Mouse (Mus musculus) thymus, postnatal 36 days (tissue): ENCODE measurements around the gene Pstk.
"Not testable (repeated sequence)": the region's sequence is repeated elsewhere in the genome, so short reads cannot be mapped to it uniquely, and the experiment has no call there.

ENCODE experiments used
- DNase-seq, 2 experiments: peaks; one replicate each; pipeline ENCODE4 v3.0.0; 2022; ENCODE audit warnings: mixed read lengths in 2 of 2

The Pstk gene

GRCm38 (mm10) chr7:131370648-131371469 is at the start of gene Pstk:
TSS of gene Pstk (plus strand) at chr7:131371141.
- DNase-seq = peak; percentile 82 to 85

GRCm38 (mm10) chr7:131322192-131322591 is 48.7 kb upstream of the Pstk start, which contains the start of gene Cuzd1:
TSS of gene Cuzd1 (minus strand) at chr7:131322292.
- no peak for DNase-seq

DNA sequence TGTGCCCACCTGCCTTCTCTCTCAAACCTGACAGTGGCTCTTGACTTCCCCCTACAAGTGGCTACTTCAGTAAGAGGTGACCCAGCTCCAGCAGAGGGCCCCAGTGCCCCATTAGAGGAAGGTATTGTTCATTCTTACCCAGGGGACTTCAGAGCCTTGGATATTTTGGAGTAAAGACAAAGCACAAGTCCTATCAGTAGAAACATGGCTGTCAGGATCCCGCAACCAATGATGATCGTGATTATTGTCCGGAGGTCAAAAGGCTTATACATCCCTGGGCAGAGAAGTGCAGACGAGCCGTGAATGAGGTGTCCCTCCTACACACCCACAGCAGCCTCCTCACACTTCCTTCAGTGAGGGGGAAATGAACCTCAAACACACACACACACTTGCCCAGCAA is 43.9 kb upstream of the Pstk start:
- no peak for DNase-seq

DNA sequence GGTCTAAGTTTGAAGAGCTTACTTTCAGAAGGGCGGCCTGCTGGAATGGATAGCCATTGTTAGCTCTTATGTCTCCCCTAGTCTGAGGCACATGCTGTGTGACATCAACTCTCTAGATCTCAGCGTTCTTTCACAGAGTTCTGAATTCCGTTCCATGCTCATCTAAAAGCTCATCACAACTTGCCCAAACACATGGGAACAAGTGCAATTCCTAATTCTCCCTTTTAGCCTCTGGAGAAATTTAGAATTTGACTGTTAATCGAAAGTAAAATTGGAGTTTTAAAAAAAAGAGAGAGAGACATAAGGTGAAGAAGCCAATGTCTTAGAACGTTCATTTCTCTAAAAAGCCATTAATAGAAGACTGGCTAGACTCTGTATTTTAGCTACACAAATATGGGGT is 41.5 kb upstream of the Pstk start, which contains the start of gene Fam24b:
Fam24b (minus strand) TSS at position 101 of the 400 bp plus-strand sequence.
- DNase-seq = no peak

GRCm38 (mm10) chr7:131331688-131332087 is 39.3 kb upstream of the Pstk start:
- DNase-seq = no peak

GRCm38 (mm10) chr7:131333564-131333963 is 37.4 kb upstream of the Pstk start, which contains the start of gene Fam24a:
TSS of gene Fam24a (plus strand) at chr7:131333864.
- no peak for DNase-seq

DNA sequence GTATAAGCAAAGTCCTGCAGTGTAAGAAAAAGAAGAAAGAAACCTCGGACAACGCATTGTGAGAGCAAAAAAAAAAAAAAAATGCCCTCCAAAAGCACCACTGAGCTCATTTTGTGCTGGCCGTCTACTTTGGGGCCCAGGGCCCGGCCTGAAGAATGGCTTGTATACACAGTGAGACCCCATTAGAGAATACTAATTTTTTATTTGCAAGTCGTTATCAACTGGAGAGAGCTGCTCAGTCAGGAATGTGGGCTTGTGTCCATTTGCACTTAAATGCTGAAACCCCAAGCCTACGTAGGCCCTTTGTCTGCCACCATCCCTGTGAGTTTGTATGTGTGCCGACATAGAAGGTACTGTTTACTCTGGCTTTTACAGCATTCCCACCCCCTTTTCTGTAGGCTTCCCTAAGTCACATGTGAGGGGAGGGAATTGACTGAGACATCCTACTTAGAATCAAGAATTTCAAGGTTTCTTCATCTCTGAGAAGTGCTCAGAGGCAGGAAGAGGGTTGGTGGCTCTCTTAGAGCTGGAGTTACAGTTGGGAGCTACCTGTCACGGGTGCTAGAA is 33.4 kb upstream of the Pstk start:
- DNase-seq = no peak

DNA sequence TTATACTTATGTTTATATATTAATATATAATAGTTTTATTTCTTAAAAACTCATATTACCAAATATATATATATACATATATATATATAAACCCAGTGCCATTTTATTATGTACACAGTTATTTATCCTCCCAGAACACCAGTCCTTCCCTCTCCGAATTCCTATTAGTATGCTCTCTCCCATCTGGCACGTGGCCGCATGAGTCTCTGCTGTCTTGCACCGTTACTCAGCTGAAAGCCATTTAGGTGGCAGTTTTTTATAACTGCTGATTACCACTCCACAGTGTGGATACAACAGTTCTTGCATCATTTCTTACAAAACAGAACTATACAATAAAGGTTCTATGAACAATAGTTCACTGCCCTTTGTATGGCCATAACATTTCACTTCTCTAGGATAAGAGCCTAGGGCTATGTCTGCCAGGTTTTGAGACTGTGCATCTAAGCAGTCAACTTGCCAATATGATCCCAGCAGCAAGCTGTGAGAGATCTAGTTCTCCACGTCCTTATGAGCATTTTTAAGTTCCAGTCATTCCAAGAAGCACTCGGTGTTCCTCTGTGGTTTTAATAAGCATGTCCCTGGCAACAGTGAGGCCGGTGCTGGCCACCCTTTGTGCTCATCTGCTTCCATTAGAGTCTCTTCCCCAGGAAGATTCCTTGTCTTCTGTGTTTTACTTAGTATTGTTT is 24.9 kb upstream of the Pstk start:
- no peak for DNase-seq

DNA sequence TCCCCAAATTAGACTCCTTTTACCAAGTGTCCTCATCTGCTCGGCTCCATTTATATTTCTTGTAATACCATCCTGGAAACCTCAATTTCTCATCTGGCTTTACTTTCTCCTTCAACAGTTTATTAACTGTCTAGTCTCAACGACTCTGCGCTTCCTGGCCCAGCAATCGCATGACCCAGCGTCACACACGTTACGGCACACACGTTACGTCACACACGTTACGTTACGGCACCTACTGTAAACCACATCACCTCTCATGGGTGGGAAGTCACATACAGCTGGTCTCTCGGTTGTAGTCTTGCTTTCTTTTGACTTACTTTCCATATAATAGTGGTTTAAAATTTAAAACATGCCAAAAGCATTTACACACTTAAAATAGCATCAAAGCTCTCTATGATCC is 14.8 kb upstream of the Pstk start:
- no peak for DNase-seq

GRCm38 (mm10) chr7:131362269-131362614 is 8.7 kb upstream of the Pstk start:
- DNase-seq = no peak

DNA sequence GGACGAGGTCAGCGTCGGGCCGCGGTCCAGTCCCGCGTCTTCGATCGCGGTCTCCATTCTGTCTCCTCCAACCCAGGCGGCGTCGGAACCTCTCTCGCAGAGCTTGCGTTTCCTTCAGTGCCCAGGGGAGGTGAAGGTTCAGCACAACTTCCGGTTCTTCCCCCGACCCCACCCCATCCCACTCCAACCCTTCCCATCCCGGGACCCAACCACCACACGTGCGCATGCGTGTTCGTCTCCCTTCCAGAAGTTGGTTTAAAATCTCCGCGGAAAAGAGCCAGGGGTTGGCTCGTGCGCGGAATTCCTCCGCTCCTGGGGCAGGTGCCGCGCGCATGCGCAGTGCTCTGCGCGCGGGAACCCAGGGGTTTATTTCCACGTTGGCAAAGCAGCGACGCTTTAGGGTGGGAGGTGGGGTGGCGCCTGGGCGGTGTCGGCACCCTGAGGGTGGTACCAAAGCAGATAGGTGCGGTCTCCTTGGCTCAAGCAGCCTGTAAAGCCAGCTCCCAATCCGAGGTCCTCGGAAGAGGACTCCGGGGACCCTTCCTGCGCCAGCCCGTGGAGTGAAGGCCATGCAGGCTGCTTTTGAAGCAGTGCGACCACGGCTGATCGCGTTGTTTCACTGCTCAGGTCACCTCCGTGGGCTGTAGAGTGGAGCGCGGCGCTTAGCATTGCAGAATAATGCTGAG is 8.2 kb upstream of the Pstk start, which contains the start of gene 2310057M21Rik:
2310057M21Rik (minus strand) TSS at position 145 of the 686 bp plus-strand sequence.
- DNase-seq = peak; percentile 87

DNA sequence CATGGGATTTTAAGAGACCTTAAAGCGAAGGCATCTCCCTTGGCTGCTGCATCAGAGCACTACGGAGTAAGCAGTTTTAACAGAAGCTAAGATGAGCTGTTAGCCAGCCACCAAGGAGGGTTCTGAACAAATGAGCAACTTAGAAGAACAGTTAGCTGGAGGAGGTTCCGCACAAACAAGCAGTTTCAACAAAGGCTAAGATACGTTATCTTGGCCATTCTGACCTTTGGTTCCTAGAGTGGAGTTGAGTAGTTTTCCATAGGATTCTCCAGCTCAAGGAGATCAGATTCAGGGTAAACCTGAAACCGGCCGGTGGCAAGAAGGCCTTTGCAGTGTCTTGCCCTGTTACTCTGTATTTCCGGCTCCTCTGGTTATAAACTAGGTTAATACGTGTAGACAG is 6.8 kb upstream of the Pstk start:
- DNase-seq = no peak

DNA sequence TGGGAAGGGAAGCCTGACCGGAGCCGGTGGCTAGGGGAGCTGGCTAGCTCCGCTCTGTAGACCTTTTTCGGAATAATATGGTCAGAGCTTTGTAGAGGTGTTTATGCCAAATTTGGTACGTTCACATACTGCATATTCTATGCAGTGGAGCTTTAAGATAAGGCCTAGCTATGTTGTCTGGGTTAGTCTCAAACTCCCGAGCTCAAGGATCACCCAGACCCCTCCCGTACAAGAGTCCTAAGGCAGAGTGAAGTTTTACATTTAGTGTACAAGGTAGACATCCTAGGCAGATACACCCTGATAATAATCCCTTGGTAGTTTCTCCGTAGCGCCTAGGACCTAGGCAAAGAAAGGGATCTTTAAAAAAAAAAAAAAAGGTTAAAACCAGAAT is 524 bp downstream of the Pstk start:
- DNase-seq = no peak

DNA sequence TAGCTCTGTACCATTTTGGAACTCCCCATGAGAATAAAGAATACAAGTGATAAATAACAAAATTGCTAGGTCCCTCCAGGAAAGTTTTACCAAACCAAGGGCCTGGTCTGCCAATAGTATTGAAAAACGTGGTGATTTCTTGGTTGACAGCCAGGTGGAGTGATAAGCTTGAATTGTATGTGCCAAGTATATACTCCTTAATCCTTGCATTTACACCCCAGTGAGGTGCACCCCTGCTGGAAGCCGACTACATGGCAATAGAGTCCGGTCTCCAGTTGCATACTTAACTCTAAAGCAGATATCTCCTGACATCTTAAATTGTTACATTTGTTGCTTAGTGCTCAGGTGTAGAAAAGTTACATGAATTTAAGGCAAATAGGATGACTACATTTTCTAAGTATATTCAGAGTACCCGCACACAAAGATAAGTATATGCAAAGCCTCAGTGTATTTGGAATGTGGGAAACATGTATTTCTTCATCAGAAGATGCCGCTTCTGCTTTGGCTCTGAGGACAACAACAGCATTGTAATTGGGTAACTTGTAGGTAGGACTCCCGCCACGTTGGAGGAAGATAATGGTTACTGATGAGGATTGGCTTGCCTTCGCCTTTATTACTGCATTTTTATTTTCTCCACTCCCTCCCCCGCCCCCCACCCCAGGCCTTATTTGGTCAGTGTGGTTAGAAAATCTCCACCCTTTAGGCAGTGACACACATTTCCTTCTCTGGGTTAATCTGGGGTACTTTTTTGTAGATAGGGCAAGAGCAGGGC is 1.1 kb downstream of the Pstk start:
- no peak for DNase-seq

- not testable (repeated sequence) for DNase-seq
Observed at GRCm38 (mm10) chr7:131391761-131392160, 20.8 kb downstream of the Pstk start.

DNA sequence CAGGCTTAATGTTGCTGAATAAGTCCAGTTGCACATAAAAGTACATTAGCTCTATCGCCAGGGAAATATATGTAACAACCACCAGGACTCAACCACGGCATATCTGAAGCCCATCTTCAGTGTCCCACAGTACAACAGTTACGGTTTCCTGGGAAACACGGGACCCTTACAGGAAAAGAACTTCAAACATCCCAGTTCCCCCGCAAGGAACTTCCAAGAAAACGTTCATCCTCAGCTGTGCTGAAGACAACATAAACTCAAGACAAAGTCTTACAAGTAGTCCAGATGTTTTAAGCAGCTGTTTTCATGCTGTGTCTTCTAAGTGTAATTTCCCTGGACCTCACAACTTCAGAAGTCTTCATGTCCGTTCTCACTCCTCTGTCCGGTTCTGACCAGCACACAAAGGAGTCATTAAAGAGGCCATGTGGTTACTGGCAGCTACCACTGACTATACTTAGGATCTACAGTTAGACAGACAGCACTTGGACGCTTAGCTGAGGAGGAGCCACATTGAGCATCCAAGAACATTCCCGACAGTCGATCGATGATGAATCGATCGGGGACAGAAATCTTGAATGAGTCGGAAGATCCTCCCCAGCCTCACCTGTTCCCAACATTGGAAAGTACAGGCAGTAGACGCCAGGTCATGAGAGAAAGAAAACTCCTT is 38.5 kb downstream of the Pstk start:
- no peak for DNase-seq

DNA sequence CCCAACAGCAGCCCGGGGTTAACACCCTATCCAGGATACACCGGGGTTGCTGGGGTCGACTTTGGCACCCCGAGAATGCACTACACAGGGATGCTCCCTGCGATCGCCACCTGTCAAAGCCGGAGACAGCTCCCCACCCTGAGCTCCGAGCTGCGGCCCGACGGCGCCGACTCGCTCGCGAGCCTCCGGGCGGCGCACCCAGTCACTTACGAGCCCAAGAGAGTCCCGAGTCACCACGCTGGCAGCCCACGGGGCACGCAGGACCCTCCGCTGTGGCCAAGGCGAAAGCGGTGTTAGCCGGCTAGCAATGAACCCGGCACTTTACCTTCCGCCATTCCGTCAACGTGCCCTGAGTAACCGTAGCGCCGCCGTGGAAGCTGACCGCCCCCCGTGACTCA is 39.0 kb downstream of the Pstk start:
- DNase-seq = no peak

DNA sequence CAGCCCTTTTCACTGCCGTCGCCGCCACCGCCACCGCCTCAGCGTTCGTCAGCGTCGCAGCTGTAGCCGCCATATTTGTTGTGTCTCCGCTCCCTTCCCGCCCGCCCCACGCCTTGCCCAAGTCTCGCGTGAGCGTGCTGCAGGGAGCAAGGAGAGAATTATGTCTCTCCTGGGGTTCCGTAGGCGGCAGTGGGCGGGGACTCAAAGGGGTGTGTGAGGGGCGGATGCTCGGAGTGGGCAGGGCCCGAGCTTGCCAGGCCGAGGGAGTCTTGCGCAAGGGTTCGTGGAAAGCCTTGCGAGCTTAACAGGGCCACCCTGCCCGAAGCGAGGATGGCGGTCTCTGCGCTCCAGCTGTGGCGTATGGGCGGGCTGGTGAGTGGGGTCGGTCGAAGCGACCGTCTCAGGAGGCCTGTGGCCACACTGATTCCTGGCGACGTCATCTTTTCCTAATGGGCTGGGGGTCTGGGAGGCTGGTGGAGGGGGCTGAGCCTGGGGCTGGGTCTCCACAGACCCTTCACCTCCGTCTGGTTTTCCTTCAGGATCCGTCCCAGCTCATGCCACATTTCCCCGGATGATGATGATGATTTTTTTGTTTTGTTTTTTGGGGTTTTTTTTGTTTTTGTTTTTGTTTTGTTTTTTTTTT is 39.6 kb downstream of the Pstk start, which contains the start of the genes Ikzf5 and Acadsb:
Ikzf5 (minus strand) TSS at position 106 of the 643 bp plus-strand sequence.
Acadsb (plus strand) TSS at position 186 of the 643 bp plus-strand sequence.
- peak; percentile 99 to 100 for DNase-seq

DNA sequence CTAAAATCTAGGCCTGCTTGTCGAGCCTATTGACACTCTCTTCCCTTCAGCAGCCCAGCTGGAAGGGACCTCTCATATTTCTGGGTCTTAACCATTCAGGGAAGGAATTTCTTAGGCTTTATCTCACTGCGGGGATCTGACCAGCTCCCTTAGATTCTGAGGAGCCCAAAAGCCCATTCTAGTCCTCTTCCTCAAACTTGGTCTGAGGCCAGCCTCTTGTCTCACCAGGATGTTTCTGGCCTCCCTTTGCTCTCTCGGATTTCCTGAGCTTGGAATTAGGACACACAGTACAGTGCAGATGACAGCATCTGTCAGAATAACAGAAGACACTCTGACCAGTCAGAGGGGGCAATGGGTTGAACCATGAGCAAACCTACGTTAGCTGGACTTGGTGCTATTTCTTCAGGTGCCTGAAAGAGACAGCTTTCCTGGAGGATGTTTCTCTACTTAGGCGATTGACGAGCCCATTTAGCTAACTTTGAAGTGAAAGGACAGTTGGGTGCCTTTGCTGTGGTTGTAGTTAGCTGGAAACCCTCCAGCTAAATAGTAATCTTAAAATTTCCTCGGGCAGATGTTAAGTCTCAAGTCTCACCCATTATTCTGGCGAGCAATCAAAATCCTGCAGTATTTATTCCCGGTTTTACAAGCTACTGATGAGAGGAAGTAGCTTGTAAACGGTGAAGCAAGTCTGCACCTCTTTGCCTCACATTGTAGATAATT is 40.4 kb downstream of the Pstk start:
- DNase-seq = no peak

DNA sequence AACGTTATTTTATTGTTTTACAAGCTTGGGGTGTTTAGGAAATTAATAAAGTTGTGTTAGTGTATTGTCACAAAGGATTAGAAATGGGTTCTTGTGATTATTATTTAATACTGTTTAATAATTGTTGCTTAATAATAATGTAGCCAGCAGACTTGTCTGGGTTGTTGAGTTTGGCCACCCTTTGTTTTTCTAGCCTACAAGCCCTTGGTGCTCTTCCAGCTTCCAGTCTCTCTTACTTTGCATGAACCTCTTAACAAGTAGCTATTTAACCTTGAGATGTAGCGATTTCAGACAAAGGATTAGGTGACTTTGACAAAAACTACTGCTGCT is 41.0 kb downstream of the Pstk start:
- DNase-seq = no peak
